Mouse (Mus musculus) intestine, embryonic 14.5 days (tissue): ENCODE measurements at regions not wholly inside any gene's neighbourhood (a gene's known extent, or its start where the extent isn't known, plus 50 kb on each side); places are given as distances from the start of the nearest gene placed in this dataset.

ENCODE experiments used
- ATAC-seq: fragments of 200-750 bp; cut with Nextera tagmentation; replicated peaks from 2 replicates; pipeline ENCODE4 v1.8.0; 2017; ENCODE audit warnings: low read depth, moderate number of reproducible peaks, moderate TSS enrichment, moderate library complexity; ENCODE audit not compliant: low FRiP score, low TSS enrichment
- DNase-seq: peaks from one replicate; pipeline ENCODE4 v3.0.0-alpha.2; 2018; ENCODE audit warnings: low spot score
- H3K27ac ChIP-seq: fragments of 300-500 bp; sonication (generic); 2 replicates; pipeline ENCODE4 v1.5.1; 2014; ENCODE audit warnings: low read depth, mild to moderate bottlenecking, control low read depth
- H3K27me3 ChIP-seq: fragments of 300-500 bp; sonication (generic); replicated peaks from 2 replicates; pipeline ENCODE4 v1.6.1; 2014; ENCODE audit warnings: low read length, control low read depth; ENCODE audit not compliant: control insufficient read depth, insufficient read depth
- H3K36me3 ChIP-seq: fragments of 300-500 bp; sonication (generic); 2 replicates; pipeline ENCODE4 v1.6.1; 2014; ENCODE audit warnings: low read length, control low read depth; ENCODE audit not compliant: control insufficient read depth, insufficient read depth
- H3K4me1 ChIP-seq: fragments of 300-500 bp; sonication (generic); replicated peaks from 2 replicates; pipeline ENCODE4 v1.6.1; 2014; ENCODE audit warnings: low read length, control low read depth, mixed read lengths; ENCODE audit not compliant: control insufficient read depth, insufficient read depth
- H3K4me2 ChIP-seq: fragments of 300-500 bp; sonication (generic); 2 replicates; pipeline ENCODE4 v1.6.1; 2014; ENCODE audit warnings: low read length
- H3K4me3 ChIP-seq: fragments of 300-500 bp; sonication (generic); 2 replicates; pipeline ENCODE4 v1.5.1; 2014; ENCODE audit warnings: low read depth, low read length, control low read depth, mixed read lengths
- H3K9ac ChIP-seq: fragments of 300-500 bp; sonication (generic); 2 replicates; pipeline ENCODE4 v1.6.1; 2014; ENCODE audit warnings: mild to moderate bottlenecking, low read length
- H3K9me3 ChIP-seq: fragments of 300-500 bp; sonication (generic); 2 replicates; pipeline ENCODE4 v1.6.1; 2016; ENCODE audit warnings: low read length, control low read depth; ENCODE audit not compliant: control insufficient read depth
- WGBS: fragments of 180-500 bp; shearing (Covaris S2); extraction: QIAGEN DNeasy Blood & Tissue Kit; methylation state at CpG from one replicate; pipeline ENCODE4 v1.1.7; 2014; 5-methylcytosine and 5-hydroxymethylcytosine counted together

GRCm38 (mm10) chr4:107749045-107749444, 53.0 kb upstream of the Lrp8 start:
- ATAC-seq, result no peak
- H3K36me3 ChIP-seq, result no peaks in the 10 kb centered on the region
- WGBS, result 81% methylated on average over 8 of the region's 8 CpGs
- H3K27me3 ChIP-seq, result no peaks in the 10 kb centered on the region
- H3K9me3 ChIP-seq, result no peaks in the 10 kb centered on the region
- H3K9ac ChIP-seq, result no peak overlapping the region
- no peaks in the 10 kb centered on the region for H3K4me1 ChIP-seq
- no peak for DNase-seq
- no peak overlapping the region for H3K27ac ChIP-seq
- no peak overlapping the region for H3K4me3 ChIP-seq
- H3K4me2 ChIP-seq, result no peak overlapping the region

- no peak overlapping the region for H3K4me2 ChIP-seq
- H3K9me3 ChIP-seq, result no peaks in the 10 kb centered on the region
- H3K4me1 ChIP-seq, result no peaks in the 10 kb centered on the region
- no peaks in the 10 kb centered on the region for H3K27me3 ChIP-seq
- H3K27ac ChIP-seq, result no peak overlapping the region
- DNase-seq (no peak), ATAC-seq (no peak)
- H3K36me3 ChIP-seq, result no peaks in the 10 kb centered on the region
- no peak overlapping the region for H3K9ac ChIP-seq
- WGBS, result 69% methylated on average over 9 of the region's 9 CpGs
- no peak overlapping the region for H3K4me3 ChIP-seq
Observed at GRCm38 (mm10) chr4:107750017-107750416, 52.0 kb upstream of the Lrp8 start.
